ENCODE assay signal across 13 mouse cellular contexts in genomic region chr5:92823495-92823894, GRCm38 (mm10).
"Had no signal": no experiment of that assay in that cellular context is flagged by ENCODE, and none has a peak within 500 bp of the region (broad histone marks: within the 10 kb centered on the region; RNA-seq: fewer than 3 reads in every experiment).

No protein-coding gene starts in this region.

- H3K4me2 ChIP-seq: limb, embryonic 13.5 days; liver, embryonic 12.5 days; lung, embryonic 14.5 days; midbrain, embryonic 11.5 days; midbrain, embryonic 15.5 days; neural tube, embryonic 12.5 days had no signal

- H3K9me3 ChIP-seq: limb, embryonic 13.5 days; liver, embryonic 12.5 days; midbrain, embryonic 15.5 days; neural tube, embryonic 12.5 days had no signal

- H3K4me1 ChIP-seq: liver, embryonic 12.5 days; midbrain, embryonic 15.5 days; neural tube, embryonic 12.5 days had no signal

- H3K27me3 ChIP-seq: limb, embryonic 13.5 days; liver, embryonic 12.5 days; midbrain, embryonic 15.5 days; neural tube, embryonic 12.5 days had no signal

- DNase-seq: kidney, postnatal 14 days; left cerebral cortex, postnatal 4 days; lung, embryonic 14.5 days; lung, postnatal 10 days; lung, postnatal 4 days; spleen, adult 18-20 months; thymus, adult 2 months; thymus, postnatal 25 days had no signal

- H3K36me3 ChIP-seq: limb, embryonic 13.5 days; liver, embryonic 12.5 days; midbrain, embryonic 15.5 days; neural tube, embryonic 12.5 days had no signal

- ATAC-seq: liver, embryonic 12.5 days; midbrain, embryonic 15.5 days had no signal

- H3K4me3 ChIP-seq: limb, embryonic 13.5 days; liver, embryonic 12.5 days; midbrain, embryonic 15.5 days; neural tube, embryonic 12.5 days had no signal

- H3K27ac ChIP-seq: limb, embryonic 13.5 days; liver, embryonic 12.5 days; midbrain, embryonic 15.5 days; neural tube, embryonic 12.5 days had no signal

- H3K9ac ChIP-seq: limb, embryonic 13.5 days; liver, embryonic 12.5 days; lung, embryonic 14.5 days; midbrain, embryonic 15.5 days; neural tube, embryonic 12.5 days had no signal
